9 mouse cellular contexts compared by ENCODE assay signal in the genomic region with DNA sequence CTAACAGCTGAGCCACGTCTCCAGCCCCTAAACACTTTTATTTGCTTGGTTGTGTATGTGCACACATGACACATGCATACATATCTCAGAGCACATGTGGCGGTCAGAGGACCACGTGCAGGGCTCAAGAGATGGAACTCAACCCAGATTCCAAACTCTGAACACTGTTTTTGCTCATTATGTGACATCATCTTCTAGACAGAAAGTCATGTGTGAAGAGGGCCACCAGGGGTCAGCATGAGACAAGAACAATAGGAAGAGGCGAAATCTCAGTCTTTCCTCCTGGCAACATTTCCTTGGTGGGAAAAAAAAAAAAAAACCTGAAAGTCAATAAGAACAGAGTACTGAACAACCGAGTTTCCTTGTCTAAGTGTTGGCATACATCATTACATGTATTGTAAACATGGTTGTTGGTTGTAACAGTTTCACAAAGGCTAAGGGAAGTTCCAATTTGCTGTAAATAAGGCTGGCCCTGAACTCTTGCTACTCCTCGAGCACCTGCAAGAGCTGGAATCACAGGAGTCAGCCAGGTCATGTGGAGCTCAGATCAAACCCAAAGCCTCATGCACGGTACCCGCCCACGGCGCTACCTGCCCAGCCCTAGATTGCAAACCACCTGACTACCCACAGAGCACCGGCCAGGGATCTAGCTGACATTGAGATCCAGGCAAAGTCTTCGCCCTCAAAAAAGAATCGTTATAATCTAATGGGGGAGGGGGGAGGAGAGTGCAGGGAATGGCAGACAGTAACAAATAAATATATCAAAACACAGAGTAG. TPM values are rescaled to one million over a fixed set of nuclear protein-coding genes. Genes with fewer than 3 reads are reported as not detected.
DNase-seq lines count a peak whose midpoint lies in the region; ATAC-seq lines count a peak whose summit lies in the region.
"Had no signal": no experiment of that assay in that cellular context is flagged by ENCODE, and none has a peak within 500 bp of the region (broad histone marks: within the 10 kb centered on the region; RNA-seq: fewer than 3 reads in every experiment).

No protein-coding gene starts in this region.

- H3K36me3 ChIP-seq in neural tube, embryonic 14.5 days (ENCODE audit: control insufficient read depth, insufficient read depth, low read length): no peaks in the 10 kb centered on the region
- H3K36me3 ChIP-seq in neural tube, embryonic 15.5 days: no peaks in the 10 kb centered on the region
- H3K36me3 ChIP-seq in midbrain, embryonic 11.5 days (ENCODE audit: control insufficient read depth, insufficient read depth, low read length): no peaks in the 10 kb centered on the region
- H3K36me3 ChIP-seq: heart, embryonic 13.5 days had no signal

- peak; percentile 24; the same call in 1 of the 2 replicates for ATAC-seq in neural tube, embryonic 14.5 days (ENCODE audit: low read depth)
- no peak for ATAC-seq in neural tube, embryonic 15.5 days (ENCODE audit: low FRiP score)
- peak; percentile 47; the same call in 1 of the 2 replicates for ATAC-seq in midbrain, embryonic 11.5 days (ENCODE audit: low FRiP score)

- H3K4me3 ChIP-seq in neural tube, embryonic 14.5 days (ENCODE audit: low read depth, low read length): no peak overlapping the region
- H3K4me3 ChIP-seq in neural tube, embryonic 15.5 days (replicated peaks): no peak overlapping the region
- no peak overlapping the region for H3K4me3 ChIP-seq in midbrain, embryonic 11.5 days (ENCODE audit: low read depth, low read length)
- H3K4me3 ChIP-seq: heart, embryonic 13.5 days had no signal

- DNase-seq in cerebellum, adult 18-20 months: peak; percentile 7 to 9
- DNase-seq in cerebellum, adult 8-10 months: no peak
- DNase-seq in embryo, embryonic 9.5 days (ENCODE audit: extremely low spot score): peak; percentile 44
- peak; percentile 50 to 61 for DNase-seq in kidney, adult 8-10 months
- DNase-seq in midbrain, embryonic 11.5 days (ENCODE audit: low spot score, missing footprints): peak; percentile 44
- DNase-seq in gastrocnemius, postnatal 25 days: no peak

- H3K9ac ChIP-seq in neural tube, embryonic 14.5 days (replicated peaks; ENCODE audit: low read depth, low read length): no peak overlapping the region
- no peak overlapping the region for H3K9ac ChIP-seq in neural tube, embryonic 15.5 days (replicated peaks)
- H3K9ac ChIP-seq in midbrain, embryonic 11.5 days (ENCODE audit: low read length): no peak overlapping the region
- H3K9ac ChIP-seq: heart, embryonic 13.5 days had no signal

- H3K27ac ChIP-seq in neural tube, embryonic 14.5 days (ENCODE audit: low read depth, low read length): no peak overlapping the region
- no peak overlapping the region for H3K27ac ChIP-seq in neural tube, embryonic 15.5 days (replicated peaks)
- no peak overlapping the region for H3K27ac ChIP-seq in midbrain, embryonic 11.5 days (ENCODE audit: low read depth, low read length)
- H3K27ac ChIP-seq: heart, embryonic 13.5 days had no signal

- H3K4me2 ChIP-seq in neural tube, embryonic 14.5 days (ENCODE audit: low read depth, low read length): no peak overlapping the region
- no peak overlapping the region for H3K4me2 ChIP-seq in neural tube, embryonic 15.5 days
- no peak overlapping the region for H3K4me2 ChIP-seq in midbrain, embryonic 11.5 days
- H3K4me2 ChIP-seq: heart, embryonic 13.5 days had no signal

- H3K27me3 ChIP-seq in neural tube, embryonic 14.5 days (ENCODE audit: control insufficient read depth, insufficient read depth, low read length): no peaks in the 10 kb centered on the region
- no peaks in the 10 kb centered on the region for H3K27me3 ChIP-seq in neural tube, embryonic 15.5 days (replicated peaks)
- no peaks in the 10 kb centered on the region for H3K27me3 ChIP-seq in midbrain, embryonic 11.5 days (ENCODE audit: control insufficient read depth, insufficient read depth, low read length)
- H3K27me3 ChIP-seq: heart, embryonic 13.5 days had no signal

- H3K4me1 ChIP-seq in neural tube, embryonic 14.5 days (ENCODE audit: control insufficient read depth, insufficient read depth, low read length): no peaks in the 10 kb centered on the region
- H3K4me1 ChIP-seq in neural tube, embryonic 15.5 days: peaks cover 6% of the 10 kb centered on the region
- H3K4me1 ChIP-seq in midbrain, embryonic 11.5 days (ENCODE audit: control insufficient read depth, insufficient read depth, low read length): peaks cover 7% of the 10 kb centered on the region

- WGBS in neural tube, embryonic 14.5 days: 55% methylated on average over 13 of the region's 13 CpGs
- 54% methylated on average over 13 of the region's 13 CpGs for WGBS in neural tube, embryonic 15.5 days
- 53% methylated on average over 13 of the region's 13 CpGs for WGBS in midbrain, embryonic 11.5 days

- H3K9me3 ChIP-seq in neural tube, embryonic 14.5 days (ENCODE audit: control insufficient read depth, low read length): no peaks in the 10 kb centered on the region
- no peaks in the 10 kb centered on the region for H3K9me3 ChIP-seq in neural tube, embryonic 15.5 days (replicated peaks)
- H3K9me3 ChIP-seq in midbrain, embryonic 11.5 days (ENCODE audit: control insufficient read depth, low read length): no peaks in the 10 kb centered on the region
- H3K9me3 ChIP-seq: heart, embryonic 13.5 days had no signal

RNA-seq across cellular contexts. Expression of gene Slc22a8, which starts 23.8 kb away (rescaled TPM):
- 5.5 and 7.2 TPM in 2 replicates for polyA plus RNA-seq in neural tube, embryonic 14.5 days (2014; fragmentation: Nextera tagmentation; extraction: Ambion mirVana)
- 9.1 and 10.7 TPM in 2 replicates for polyA plus RNA-seq in neural tube, embryonic 15.5 days (2015; fragmentation: Nextera tagmentation; extraction: Ambion mirVana)
- 0.28 and 0.33 TPM in 2 replicates for polyA plus RNA-seq in midbrain, embryonic 11.5 days (2014; fragmentation: Nextera tagmentation; extraction: Ambion mirVana)
- not detected for total RNA-seq in gastrocnemius, postnatal 25 days (2021)

RNA-seq across cellular contexts. Expression of gene Slc22a6, which starts 50.5 kb away (rescaled TPM):
- 1.8 TPM in 1 of 2 replicates, not detected in the other for polyA plus RNA-seq in neural tube, embryonic 14.5 days (2014; fragmentation: Nextera tagmentation; extraction: Ambion mirVana)
- 0.82 and 1.8 TPM in 2 replicates for polyA plus RNA-seq in neural tube, embryonic 15.5 days (2015; fragmentation: Nextera tagmentation; extraction: Ambion mirVana)
- 0.42 and 0.51 TPM in 2 replicates for polyA plus RNA-seq in midbrain, embryonic 11.5 days (2014; fragmentation: Nextera tagmentation; extraction: Ambion mirVana)
- total RNA-seq in gastrocnemius, postnatal 25 days (2021): not detected
- polyA plus RNA-seq: heart, embryonic 13.5 days had no signal

Comparison
In these comparisons a context has a peak if more than half of its experiments do, and no peak if none do; other contexts are left out.
1. DNase-seq: peak in cerebellum, adult 18-20 months (2 of 2), embryo, embryonic 9.5 days (single experiment), kidney, adult 8-10 months (2 of 2) and midbrain, embryonic 11.5 days (single experiment); none in cerebellum, adult 8-10 months (single experiment) and gastrocnemius, postnatal 25 days (single experiment).